Mouse (Mus musculus) lung, adult 2 months (tissue): ENCODE results near the gene Slc35a1. TPM values are rescaled to one million over a fixed set of nuclear protein-coding genes. Genes with fewer than 3 reads are reported as not detected.
"Not testable (repeated sequence)": the region's sequence is repeated elsewhere in the genome, so short reads cannot be mapped to it uniquely, and the experiment has no call there.

Source experiments
- DNase-seq: peaks from one replicate; pipeline ENCODE4 v3.0.0; 2022
- H3K4me1 ChIP-seq: fragments of 200-500 bp; 2 replicates; pipeline ENCODE4 v1.6.1; 2011; ENCODE audit warnings: low read length; ENCODE audit not compliant: control insufficient read depth, insufficient read depth
- H3K4me3 ChIP-seq: fragments of 200-500 bp; replicated peaks from 2 replicates; pipeline ENCODE3; 2011; ENCODE audit warnings: low read depth, mild to moderate bottlenecking, control low read depth, low read length; ENCODE audit errors: extremely low read depth
- CTCF ChIP-seq: fragments of 200-500 bp; IDR thresholded peaks from 2 replicates; pipeline ENCODE4 v1.5.1; 2011; ENCODE audit warnings: mild to moderate bottlenecking, low read length, control low read depth; ENCODE audit not compliant: insufficient read depth
- POLR2A ChIP-seq: fragments of 200-500 bp; IDR thresholded peaks from 2 replicates; pipeline ENCODE4 v1.6.1; 2011; ENCODE audit warnings: low read depth, mild to moderate bottlenecking, control low read depth, low read length, borderline replicate concordance; ENCODE audit errors: extremely low read depth
- WGBS: fragments of 180-500 bp; shearing (Covaris S2); methylation state at CpG from one replicate; pipeline ENCODE4 v1.1.7; 2018; 5-methylcytosine and 5-hydroxymethylcytosine counted together
- polyA plus RNA-seq: library from polyadenylated mRNA; depleted of rRNA; stranded (reverse); fragments of >200 nt; gene quantifications from 2 replicates; pipeline ENCODE4 v1.2.3, GENCODE M21; 2012; rRNA removed

Slc35a1 gene
- 8.1 and 11.7 TPM in 2 replicates for polyA plus RNA-seq

DNA sequence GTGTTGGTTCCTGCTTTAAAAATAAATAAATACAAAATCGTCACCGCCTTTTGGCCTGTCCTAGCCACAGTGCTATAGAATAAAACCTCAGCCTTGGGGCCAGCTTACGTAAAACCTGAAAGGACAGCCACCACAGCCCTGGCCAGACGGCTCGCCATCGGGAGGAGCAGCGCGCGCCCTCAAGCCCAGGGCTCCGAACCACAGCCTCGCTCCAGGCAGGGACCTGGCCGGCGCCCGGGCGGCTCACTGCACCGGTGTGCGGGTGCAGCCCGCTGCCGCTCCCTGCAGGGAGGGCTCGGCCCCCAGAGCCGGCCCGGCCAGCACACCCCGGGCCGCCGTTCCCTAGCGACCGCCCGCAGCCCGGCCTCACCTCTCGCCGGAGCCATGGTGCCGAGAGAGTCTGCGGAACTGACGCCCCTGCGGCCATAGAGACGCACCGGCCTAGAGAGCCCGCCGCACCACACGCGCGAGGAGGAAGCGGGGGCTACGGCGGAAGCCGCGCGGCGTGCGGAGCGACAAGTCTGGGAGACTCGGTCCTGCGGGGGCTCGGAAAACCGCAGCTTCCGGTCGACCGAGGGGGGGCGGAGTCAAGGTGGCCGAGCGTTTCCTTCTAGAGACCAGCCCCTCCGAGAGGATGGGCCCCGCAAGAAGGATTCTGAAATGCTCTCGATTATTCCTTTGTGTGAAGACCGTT lies at the start of gene Slc35a1:
TSS of gene Slc35a1 (minus strand) at position 565 of the 694 bp plus-strand sequence.
- peak; percentile 90 for DNase-seq
- peak; percentile 53; the same call in 1 of the 2 replicates for TF ChIP-seq POLR2A
- TF ChIP-seq CTCF = no peak
- H3K4me3 ChIP-seq = peak within 1 kb of the TSS; percentile 65
- no peaks in the 10 kb centered on the region; the same call in 1 of the 2 replicates for H3K4me1 ChIP-seq
- WGBS = under 1% methylated on average over 65 of the region's 65 CpGs

- H3K4me3 ChIP-seq = no peak overlapping the region
- WGBS = 72% methylated on average over 3 of the region's 3 CpGs
- no peak for DNase-seq
- TF ChIP-seq CTCF (no peak), POLR2A (no peak)
- peaks cover 3% of the 10 kb centered on the region; the same call in 1 of the 2 replicates for H3K4me1 ChIP-seq
These were observed 47.2 kb upstream of the Slc35a1 start for GRCm38 (mm10) chr4:34734461-34734860.

GRCm38 (mm10) chr4:34733415-34733814 lies 46.2 kb upstream of the Slc35a1 start:
- 0 out of 2 replicates have a peak, but pooled peaks have one; percentile 21 for TF ChIP-seq CTCF
- not testable (repeated sequence) for H3K4me3 ChIP-seq, DNase-seq, H3K4me1 ChIP-seq
- WGBS = 28% methylated on average over 2 of the region's 2 CpGs

DNA sequence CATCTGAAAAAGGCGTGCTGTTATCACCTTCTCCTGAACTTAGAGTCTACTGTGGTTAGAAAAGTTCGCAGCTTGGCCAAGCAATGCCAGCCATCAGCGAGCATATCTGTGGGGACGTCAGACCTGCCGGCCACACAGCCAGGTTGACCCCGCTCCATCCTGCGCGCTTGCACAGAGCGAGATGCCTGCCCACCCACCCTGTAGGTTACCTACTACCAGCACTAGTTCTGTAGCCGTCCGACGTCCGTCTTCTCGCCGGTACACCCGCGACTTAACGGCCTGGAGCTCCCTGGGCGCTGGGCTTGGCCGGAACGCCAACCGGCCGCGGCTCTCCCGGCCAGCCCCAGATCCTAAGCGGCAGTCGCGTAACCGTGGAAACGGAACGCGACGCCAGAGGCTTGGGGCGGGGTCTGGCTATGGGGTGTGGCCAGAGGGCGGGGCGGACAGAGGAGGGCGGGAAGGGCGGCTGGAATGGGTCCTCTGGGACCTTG lies 42.7 kb upstream of the Slc35a1 start, which contains the start of gene Cfap206:
TSS of gene Cfap206 (minus strand) at position 356 of the 491 bp plus-strand sequence.
- peak; percentile 54 for DNase-seq
- peak within 1 kb of the TSS; percentile 63 for H3K4me3 ChIP-seq
- peaks cover 3% of the 10 kb centered on the region; the same call in 1 of the 2 replicates for H3K4me1 ChIP-seq
- no peak for TF ChIP-seq POLR2A
- no peak for TF ChIP-seq CTCF
- under 1% methylated on average over 38 of the region's 38 CpGs for WGBS

- not testable (repeated sequence) for H3K4me1 ChIP-seq, H3K4me3 ChIP-seq, DNase-seq
- WGBS = 89% methylated on average over 3 of the region's 3 CpGs
These were observed 38.5 kb upstream of the Slc35a1 start for GRCm38 (mm10) chr4:34725710-34726109.

DNA sequence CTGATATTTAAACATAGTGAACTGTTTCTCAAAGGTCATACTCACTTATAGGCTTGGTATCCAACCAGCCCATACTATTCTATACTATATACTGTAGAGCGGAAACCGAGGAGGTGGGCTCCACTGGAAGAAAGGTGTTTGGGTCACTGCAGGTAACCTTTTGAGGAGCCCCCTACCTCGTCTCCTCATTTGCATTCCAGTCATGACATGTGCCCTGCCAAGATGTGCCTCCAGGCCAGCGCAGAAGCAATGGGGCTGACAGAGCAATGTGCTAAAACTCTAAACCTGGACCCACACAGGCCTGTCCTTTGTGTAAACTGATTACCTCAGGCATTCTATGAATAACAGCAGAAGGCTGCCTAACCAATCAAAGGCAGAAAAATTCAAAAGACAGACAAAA lies 37.1 kb upstream of the Slc35a1 start:
- no peaks in the 10 kb centered on the region for H3K4me1 ChIP-seq
- WGBS = 70% methylated on average over 4 of the region's 4 CpGs

DNA sequence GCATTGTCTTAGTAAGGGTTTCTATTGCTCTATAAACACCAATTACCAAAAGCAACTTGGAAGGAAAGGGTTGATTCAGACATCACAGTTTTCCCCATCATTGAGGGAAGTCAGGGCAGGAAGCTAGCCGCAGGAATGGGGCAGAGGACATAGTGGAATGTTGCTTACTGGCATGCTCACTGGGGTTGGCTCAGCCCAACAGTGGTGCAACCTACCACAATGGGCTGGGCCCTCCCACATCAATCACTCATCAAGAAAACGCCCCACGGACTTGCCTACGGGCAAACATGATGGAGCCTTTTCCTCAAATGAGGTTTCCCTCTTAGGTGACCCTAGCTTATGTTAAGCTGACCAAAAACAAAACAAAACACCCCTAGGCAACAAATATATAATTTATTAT lies 35.9 kb upstream of the Slc35a1 start:
- H3K4me1 ChIP-seq = no peaks in the 10 kb centered on the region
- H3K4me3 ChIP-seq = no peak overlapping the region
- TF ChIP-seq POLR2A (no peak), CTCF (no peak)
- WGBS = 55% methylated on average over 4 of the region's 4 CpGs
- DNase-seq = no peak

More for the DNA sequence above, 37.1 kb upstream of the Slc35a1 start:
- no peak for TF ChIP-seq POLR2A
- no peak for TF ChIP-seq CTCF
- no peak overlapping the region for H3K4me3 ChIP-seq
- DNase-seq = no peak

GRCm38 (mm10) chr4:34720127-34720895 lies 33.1 kb upstream of the Slc35a1 start:
- no peak for DNase-seq
- 86% methylated on average over 7 of the region's 7 CpGs for WGBS
- TF ChIP-seq POLR2A (no peak), CTCF (no peak)
- Histone ChIP-seq H3K4me3 (no peak overlapping the region), H3K4me1 (no peaks in the 10 kb centered on the region)

- no peak for DNase-seq
- TF ChIP-seq POLR2A (no peak), CTCF (no peak)
- H3K4me1 ChIP-seq = no peaks in the 10 kb centered on the region
- WGBS = 95% methylated on average over 12 of the region's 12 CpGs
- H3K4me3 ChIP-seq = no peak overlapping the region
These were observed 32.2 kb upstream of the Slc35a1 start for GRCm38 (mm10) chr4:34719421-34719820.

- TF ChIP-seq POLR2A = no peak
- no peak for TF ChIP-seq CTCF
- Histone ChIP-seq H3K4me3 (no peak overlapping the region), H3K4me1 (no peaks in the 10 kb centered on the region)
- no peak for DNase-seq
- 91% methylated on average over 1 of the region's 1 CpGs for WGBS
These were observed 27.8 kb upstream of the Slc35a1 start for GRCm38 (mm10) chr4:34715062-34715461.
